Mouse (Mus musculus): Measurements from ENCODE around the gene Gpr34.
A peak's percentile ranks its signal among the peaks of the same experiment; 100 is the strongest.

Gene Gpr34

GRCm38 (mm10) chrX:13631599-13632283 lies at the start of gene Gpr34:
Gene Gpr34, plus strand, starts transcription at chrX:13632089.
- DNase-seq: no peak

DNA sequence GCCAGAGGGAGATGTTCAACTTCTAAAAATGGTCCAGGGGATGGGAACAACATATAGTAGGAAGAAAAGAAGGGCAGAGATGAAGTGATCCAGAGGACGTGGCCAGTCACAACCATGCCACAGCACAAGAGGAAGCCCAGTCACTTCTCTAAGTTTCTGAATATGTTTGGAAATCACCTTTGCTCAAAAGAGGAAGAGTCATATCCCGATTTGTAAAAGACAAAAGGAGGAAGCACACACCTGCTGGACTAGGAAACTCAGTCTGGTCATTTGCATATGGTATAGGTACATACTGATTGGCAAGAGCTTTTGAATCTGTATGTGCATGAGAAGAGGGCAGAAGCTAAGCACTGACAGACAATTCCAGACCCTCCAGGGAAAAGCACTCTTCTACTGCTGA lies 32.5 kb upstream of the Gpr34 start:
- DNase-seq: no peak

- no peak for DNase-seq
These were observed 31.9 kb upstream of the Gpr34 start for GRCm38 (mm10) chrX:13599966-13600365.

- no peak for DNase-seq
These were observed 25.1 kb upstream of the Gpr34 start for GRCm38 (mm10) chrX:13606741-13607140.

DNA sequence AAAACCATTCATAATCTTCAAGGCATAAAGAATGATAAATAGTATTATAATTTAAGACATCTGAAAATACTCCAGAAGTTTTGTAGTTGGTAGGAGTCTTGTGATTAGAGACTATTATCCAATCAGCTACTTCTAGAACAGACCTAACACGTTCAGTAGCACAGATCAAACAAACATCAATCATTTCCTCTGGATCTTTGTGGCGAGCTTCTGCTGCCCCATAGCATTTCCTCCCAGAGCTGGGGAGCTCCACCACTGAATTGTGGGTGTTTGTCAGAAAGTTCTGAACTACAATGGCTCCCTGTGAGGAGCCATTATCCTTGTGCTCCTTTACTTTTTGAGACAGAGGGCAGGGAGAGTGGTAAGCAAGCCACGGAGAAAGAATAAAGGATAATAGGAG lies 24.1 kb upstream of the Gpr34 start:
- no peak for DNase-seq

DNA sequence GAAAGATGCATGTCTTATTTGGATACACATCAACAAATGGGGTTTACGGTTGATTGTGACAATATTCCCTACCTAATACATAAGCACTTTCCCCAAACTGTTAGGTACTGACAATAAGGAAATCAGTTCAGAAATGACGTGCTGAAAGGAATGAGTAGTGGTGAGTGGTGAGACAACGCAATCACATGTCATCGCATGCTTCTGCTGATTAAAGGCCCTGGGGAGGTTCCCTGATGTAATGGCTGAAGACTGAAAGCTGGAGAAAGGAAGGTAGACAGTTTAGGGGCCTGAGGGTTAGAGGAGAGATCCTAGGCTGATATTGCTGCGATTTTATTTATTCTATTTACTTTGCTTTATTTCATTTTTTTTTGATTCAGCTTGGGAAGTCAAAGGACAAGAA lies 20.8 kb upstream of the Gpr34 start:
- DNase-seq: no peak

DNA sequence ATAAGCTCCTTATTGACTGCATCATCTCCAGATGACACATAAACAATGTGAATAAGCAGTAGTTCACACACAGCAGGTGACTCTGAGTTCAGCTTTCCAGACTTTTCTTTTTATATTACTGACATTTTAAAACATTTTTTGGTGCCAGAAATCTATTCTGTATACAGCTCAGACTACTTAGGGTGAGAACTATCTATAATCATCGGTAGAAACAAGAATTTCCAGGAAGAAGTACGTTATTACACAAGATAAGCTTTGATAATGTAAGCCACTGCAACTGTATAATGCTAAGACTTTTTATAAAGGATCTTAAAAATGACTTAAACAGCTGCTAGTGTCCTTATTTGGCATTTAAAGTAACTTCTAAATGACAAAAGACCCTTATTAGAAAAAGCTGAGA lies 19.8 kb upstream of the Gpr34 start:
- no peak for DNase-seq

- DNase-seq: no peak
These were observed 15.2 kb upstream of the Gpr34 start for GRCm38 (mm10) chrX:13616726-13617125.

- no peak for DNase-seq
These were observed 14.6 kb upstream of the Gpr34 start for GRCm38 (mm10) chrX:13617294-13617693.

DNA sequence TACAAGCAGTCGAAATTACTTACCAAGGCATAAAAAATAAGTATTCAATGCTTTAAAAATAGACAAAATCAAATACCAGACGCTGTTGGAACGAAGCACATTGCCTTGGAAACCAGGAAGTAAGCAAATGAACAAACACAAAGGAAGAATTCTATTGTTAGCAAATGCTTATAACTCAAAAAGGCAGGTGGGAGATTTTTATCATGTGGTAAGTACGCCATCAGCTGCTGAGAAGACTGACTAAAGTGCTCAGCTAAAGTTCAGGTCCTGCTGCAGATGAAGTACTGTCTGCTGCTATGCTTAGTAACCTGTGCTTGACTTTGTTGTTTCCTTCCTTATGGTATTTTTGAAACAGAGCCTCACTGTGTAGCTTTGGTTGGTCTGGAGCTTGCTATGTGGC lies 13.4 kb upstream of the Gpr34 start:
- DNase-seq: no peak

DNA sequence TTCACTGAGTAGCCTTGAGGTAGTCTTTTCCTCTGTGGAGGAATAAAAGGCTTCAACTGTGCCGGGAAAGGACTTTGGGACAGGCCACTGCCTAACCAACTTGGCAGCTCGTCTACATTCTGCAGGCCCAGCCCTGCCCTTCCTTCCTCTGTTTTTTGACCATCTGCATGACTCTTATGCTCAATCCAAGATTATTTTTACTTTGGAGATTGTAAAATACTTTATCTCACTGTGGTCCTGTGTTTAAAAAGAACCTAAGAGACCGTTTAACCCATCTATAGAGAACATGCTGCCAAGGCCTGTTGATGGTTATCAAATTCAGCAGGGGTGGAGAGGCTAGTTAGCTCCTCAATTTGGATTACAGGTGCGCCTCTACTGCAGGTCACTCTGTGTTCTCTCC lies 10.4 kb upstream of the Gpr34 start:
- no peak for DNase-seq

GRCm38 (mm10) chrX:13622654-13623053 lies 9.2 kb upstream of the Gpr34 start:
- DNase-seq: no peak

GRCm38 (mm10) chrX:13636398-13636797 lies 4.5 kb downstream of the Gpr34 start:
- no peak for DNase-seq

DNA sequence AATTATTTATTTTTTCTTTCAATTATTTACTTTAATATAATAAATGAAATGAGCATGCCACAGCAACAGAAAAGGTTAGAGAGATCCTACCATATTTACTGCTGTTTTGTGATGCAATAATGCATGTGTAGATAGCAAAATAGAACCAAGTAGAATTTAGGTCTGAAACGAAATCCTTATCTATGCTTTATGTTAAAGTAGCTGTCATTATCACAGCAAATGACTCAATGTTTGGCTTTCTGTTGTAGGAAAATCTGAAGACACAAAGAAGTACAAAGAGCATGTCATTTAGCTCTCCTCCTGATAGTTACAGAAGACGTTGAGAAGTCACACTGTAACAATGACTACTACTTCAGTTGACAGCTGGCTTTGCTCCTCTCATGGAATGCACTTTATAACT lies 7.0 kb downstream of the Gpr34 start:
- no peak for DNase-seq

DNA sequence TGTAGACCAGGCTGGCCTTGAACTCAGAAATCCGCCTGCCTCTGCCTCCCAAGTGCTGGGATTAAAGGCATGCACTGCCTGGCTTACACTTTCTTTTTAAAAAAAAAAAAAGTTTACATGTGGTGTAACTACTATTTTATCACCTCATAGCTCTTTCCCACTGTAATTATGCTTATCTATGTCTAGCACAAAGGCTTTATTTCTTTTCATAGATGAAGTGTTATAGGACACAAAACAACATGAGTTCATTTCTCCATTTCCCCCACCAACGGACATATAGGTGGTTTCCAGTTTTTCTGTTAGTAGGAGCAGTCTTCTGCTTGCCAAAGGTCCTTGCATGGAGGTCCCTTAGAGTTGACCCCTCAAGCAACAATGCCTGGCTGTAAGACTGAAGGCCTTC lies 20.0 kb downstream of the Gpr34 start:
- no peak for DNase-seq

DNA sequence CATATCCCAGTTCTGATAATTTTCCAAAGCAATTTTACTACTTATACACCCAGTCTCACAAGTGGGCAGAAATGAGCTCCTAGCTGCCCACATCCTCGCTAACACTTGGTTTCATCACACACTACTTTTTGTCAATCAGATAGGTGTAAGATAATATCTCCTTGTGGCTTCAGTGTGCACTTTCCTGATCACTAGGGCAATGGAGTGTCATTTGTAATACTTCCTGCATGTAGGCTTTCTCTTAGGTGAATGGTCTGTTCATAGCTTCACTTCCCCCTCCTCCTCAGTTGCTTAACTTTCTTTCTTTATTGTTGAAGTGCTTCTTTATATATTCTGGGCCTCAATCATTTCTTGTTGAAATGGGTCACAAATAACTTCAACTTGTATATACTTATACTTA lies 20.4 kb downstream of the Gpr34 start:
- DNase-seq: no peak

- no peak for DNase-seq
These were observed 23.1 kb downstream of the Gpr34 start for GRCm38 (mm10) chrX:13655005-13655421.

GRCm38 (mm10) chrX:13655906-13656305 lies 24.0 kb downstream of the Gpr34 start:
- no peak for DNase-seq

- peak; percentile 47 to 75 for DNase-seq
These were observed 24.8 kb downstream of the Gpr34 start for GRCm38 (mm10) chrX:13656721-13657120.

GRCm38 (mm10) chrX:13658616-13659140 lies 26.8 kb downstream of the Gpr34 start:
- DNase-seq: no peak

- no peak for DNase-seq
These were observed 27.5 kb downstream of the Gpr34 start for GRCm38 (mm10) chrX:13659201-13659890.

DNA sequence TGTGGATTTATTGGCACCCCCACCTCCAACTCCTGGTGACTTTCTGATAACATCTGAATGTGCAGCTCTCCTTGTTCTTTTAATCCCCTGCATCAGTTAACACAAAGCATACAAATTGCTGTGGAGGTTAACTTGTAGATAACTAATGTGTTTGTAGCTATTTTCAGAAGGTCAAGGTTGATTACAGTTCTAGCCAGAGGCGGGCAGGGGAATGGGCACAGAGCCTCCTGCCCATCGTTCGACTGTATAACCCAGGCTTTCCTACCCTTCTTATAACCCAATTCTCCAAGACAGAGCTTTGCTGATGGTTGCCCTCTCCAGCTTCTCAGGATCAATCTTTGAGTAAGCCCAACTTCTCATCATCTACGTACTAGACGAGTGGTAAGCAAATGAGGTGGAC lies 29.2 kb downstream of the Gpr34 start, which contains the start of gene Gpr82:
Gene Gpr82, plus strand, starts transcription at position 301 of the 400 bp plus-strand sequence.
- no peak for DNase-seq

GRCm38 (mm10) chrX:13668867-13669266 lies 37.0 kb downstream of the Gpr34 start:
- DNase-seq: no peak

GRCm38 (mm10) chrX:13670342-13670741 lies 38.5 kb downstream of the Gpr34 start:
- DNase-seq: no peak

All from cerebellum, postnatal 25 days (tissue).